Mouse (Mus musculus) stomach, embryonic 16.5 days (tissue): ENCODE measurements at regions not wholly inside any gene's neighbourhood (a gene's known extent, or its start where the extent isn't known, plus 50 kb on each side); places are given as distances from the start of the nearest gene placed in this dataset.

ENCODE experiments used
- ATAC-seq: fragments of 200-750 bp; cut with Nextera tagmentation; 2 replicates; pipeline ENCODE4 v1.8.0; 2017; ENCODE audit warnings: moderate number of reproducible peaks, moderate TSS enrichment; ENCODE audit not compliant: insufficient read depth, low FRiP score
- H3K27ac ChIP-seq: fragments of 300-500 bp; sonication (generic); 2 replicates; pipeline ENCODE4 v1.5.1; 2014; ENCODE audit warnings: low read length
- H3K27me3 ChIP-seq: fragments of 300-500 bp; sonication (generic); 2 replicates; pipeline ENCODE4 v1.6.1; 2014; ENCODE audit warnings: low read length, control low read depth, mixed read lengths; ENCODE audit not compliant: control insufficient read depth, insufficient read depth
- H3K36me3 ChIP-seq: fragments of 300-500 bp; sonication (generic); 2 replicates; pipeline ENCODE4 v1.6.1; 2014; ENCODE audit warnings: low read length; ENCODE audit not compliant: control insufficient read depth, insufficient read depth
- H3K4me1 ChIP-seq: fragments of 300-500 bp; sonication (generic); 2 replicates; pipeline ENCODE4 v1.6.1; 2014; ENCODE audit warnings: low read length, control low read depth, mixed read lengths; ENCODE audit not compliant: control insufficient read depth, insufficient read depth
- H3K4me2 ChIP-seq: fragments of 300-500 bp; sonication (generic); 2 replicates; pipeline ENCODE4 v1.6.1; 2014; ENCODE audit warnings: low read depth, low read length, mixed read lengths
- H3K4me3 ChIP-seq: fragments of 300-500 bp; sonication (generic); replicated peaks from 2 replicates; pipeline ENCODE4 v1.5.1; 2014; ENCODE audit warnings: mild to moderate bottlenecking, low read length
- H3K9ac ChIP-seq: fragments of 300-500 bp; sonication (generic); 2 replicates; pipeline ENCODE4 v1.6.1; 2014; ENCODE audit warnings: low read length
- H3K9me3 ChIP-seq: fragments of 300-500 bp; sonication (generic); replicated peaks from 2 replicates; pipeline ENCODE4 v1.6.1; 2016; ENCODE audit warnings: low read length, control low read depth; ENCODE audit not compliant: control insufficient read depth
- WGBS: fragments of 180-500 bp; shearing (Covaris S2); extraction: QIAGEN DNeasy Blood & Tissue Kit; methylation state at CpG from one replicate; pipeline ENCODE4 v1.1.7; 2014; 5-methylcytosine and 5-hydroxymethylcytosine counted together

- H3K4me3 ChIP-seq = no peak overlapping the region
- no peaks in the 10 kb centered on the region for H3K9me3 ChIP-seq
- ATAC-seq = no peak
- H3K9ac ChIP-seq = no peak overlapping the region
- H3K4me2 ChIP-seq = no peak overlapping the region
- 78% methylated on average over 5 of the region's 5 CpGs for WGBS
- H3K27ac ChIP-seq = no peak overlapping the region
- peaks cover 4% of the 10 kb centered on the region; the same call in 1 of the 2 replicates for H3K4me1 ChIP-seq
- H3K36me3 ChIP-seq = no peaks in the 10 kb centered on the region
- no peaks in the 10 kb centered on the region for H3K27me3 ChIP-seq
Observed at GRCm38 (mm10) chr1:73857497-73857896, 266.8 kb downstream of the Tns1 start.

GRCm38 (mm10) chr1:73856811-73857210 is 267.4 kb downstream of the Tns1 start:
- no peak for ATAC-seq
- H3K27ac ChIP-seq = no peak overlapping the region
- no peak overlapping the region for H3K4me3 ChIP-seq
- H3K4me1 ChIP-seq = no peaks in the 10 kb centered on the region
- H3K9me3 ChIP-seq = no peaks in the 10 kb centered on the region
- no peak overlapping the region for H3K9ac ChIP-seq
- no peaks in the 10 kb centered on the region for H3K36me3 ChIP-seq
- no peak overlapping the region for H3K4me2 ChIP-seq
- H3K27me3 ChIP-seq = no peaks in the 10 kb centered on the region
- WGBS = 88% methylated on average over 7 of the region's 7 CpGs

GRCm38 (mm10) chr1:73855306-73855705 is 268.9 kb downstream of the Tns1 start:
- H3K4me3 ChIP-seq = no peak overlapping the region
- H3K9me3 ChIP-seq = no peaks in the 10 kb centered on the region
- H3K9ac ChIP-seq = no peak overlapping the region
- 78% methylated on average over 4 of the region's 4 CpGs for WGBS
- H3K27ac ChIP-seq = no peak overlapping the region
- no peaks in the 10 kb centered on the region for H3K27me3 ChIP-seq
- no peak for ATAC-seq
- no peaks in the 10 kb centered on the region for H3K36me3 ChIP-seq
- no peaks in the 10 kb centered on the region for H3K4me1 ChIP-seq
- no peak overlapping the region for H3K4me2 ChIP-seq

GRCm38 (mm10) chr1:73853851-73854250 is 270.4 kb downstream of the Tns1 start:
- no peak overlapping the region for H3K4me2 ChIP-seq
- WGBS = 89% methylated on average over 11 of the region's 11 CpGs

GRCm38 (mm10) chr1:73850173-73851014 is 273.9 kb downstream of the Tns1 start:
- no peaks in the 10 kb centered on the region for H3K36me3 ChIP-seq
- no peaks in the 10 kb centered on the region for H3K4me1 ChIP-seq
- ATAC-seq = no peak
- 77% methylated on average over 11 of the region's 11 CpGs for WGBS
- H3K27ac ChIP-seq = no peak overlapping the region
- H3K4me3 ChIP-seq = no peak overlapping the region
- H3K9me3 ChIP-seq = no peaks in the 10 kb centered on the region
- no peaks in the 10 kb centered on the region for H3K27me3 ChIP-seq
- H3K9ac ChIP-seq = no peak overlapping the region
- no peak overlapping the region for H3K4me2 ChIP-seq

More at GRCm38 (mm10) chr1:73853851-73854250, 270.4 kb downstream of the Tns1 start:
- Histone ChIP-seq H3K9me3 (no peaks in the 10 kb centered on the region), H3K4me1 (no peaks in the 10 kb centered on the region), H3K9ac (no peak overlapping the region), H3K27me3 (no peaks in the 10 kb centered on the region), H3K4me3 (no peak overlapping the region), H3K36me3 (no peaks in the 10 kb centered on the region), H3K27ac (no peak overlapping the region)
- no peak for ATAC-seq

- H3K27ac ChIP-seq = no peak overlapping the region
Observed at GRCm38 (mm10) chr1:73848370-73848769, 275.9 kb downstream of the Tns1 start.

GRCm38 (mm10) chr1:73847126-73847525 is 277.1 kb downstream of the Tns1 start:
- Histone ChIP-seq H3K27ac (no peak overlapping the region), H3K4me2 (no peak overlapping the region), H3K9me3 (no peaks in the 10 kb centered on the region), H3K4me1 (no peaks in the 10 kb centered on the region), H3K27me3 (no peaks in the 10 kb centered on the region), H3K36me3 (no peaks in the 10 kb centered on the region), H3K9ac (no peak overlapping the region), H3K4me3 (no peak overlapping the region)
- WGBS = 75% methylated on average over 3 of the region's 3 CpGs
- ATAC-seq = no peak

More at GRCm38 (mm10) chr1:73848370-73848769, 275.9 kb downstream of the Tns1 start:
- peak; percentile 52 for ATAC-seq
- Histone ChIP-seq H3K4me3 (no peak overlapping the region), H3K27me3 (no peaks in the 10 kb centered on the region), H3K4me2 (no peak overlapping the region), H3K4me1 (no peaks in the 10 kb centered on the region), H3K36me3 (no peaks in the 10 kb centered on the region), H3K9me3 (no peaks in the 10 kb centered on the region), H3K9ac (no peak overlapping the region)
- WGBS = 46% methylated on average over 3 of the region's 3 CpGs

GRCm38 (mm10) chr1:73845115-73845514 is 279.1 kb downstream of the Tns1 start:
- Histone ChIP-seq H3K9ac (no peak overlapping the region), H3K27me3 (no peaks in the 10 kb centered on the region), H3K9me3 (no peaks in the 10 kb centered on the region), H3K4me1 (no peaks in the 10 kb centered on the region), H3K36me3 (no peaks in the 10 kb centered on the region), H3K27ac (peak overlapping the region; percentile 21; the same call in 1 of the 2 replicates), H3K4me2 (no peak overlapping the region), H3K4me3 (no peak overlapping the region)
- WGBS = 53% methylated on average over 5 of the region's 5 CpGs
- ATAC-seq = no peak

- Histone ChIP-seq H3K27ac (no peak overlapping the region), H3K4me2 (no peak overlapping the region), H3K27me3 (no peaks in the 10 kb centered on the region), H3K4me3 (no peak overlapping the region), H3K9ac (no peak overlapping the region), H3K36me3 (no peaks in the 10 kb centered on the region), H3K4me1 (no peaks in the 10 kb centered on the region), H3K9me3 (no peaks in the 10 kb centered on the region)
- ATAC-seq = no peak
- WGBS = 62% methylated on average over 3 of the region's 3 CpGs
Observed at GRCm38 (mm10) chr1:73844574-73844973, 279.7 kb downstream of the Tns1 start.
